Mouse (Mus musculus) small intestine, adult 2 months (tissue): ENCODE measurements around the gene Cnr2. TPM values are rescaled to one million over a fixed set of nuclear protein-coding genes. Genes with fewer than 3 reads are reported as not detected.

Source experiments
- H3K27ac ChIP-seq: fragments of 200-500 bp; 2 replicates; pipeline ENCODE4 v1.5.1; 2012; ENCODE audit warnings: low read depth, low read length, control low read depth, inconsistent platforms; ENCODE audit not compliant: insufficient read depth
- H3K27me3 ChIP-seq: fragments of 200-500 bp; 2 replicates; pipeline ENCODE4 v1.6.1; 2012; ENCODE audit warnings: mild to moderate bottlenecking, moderate library complexity, low read length, inconsistent platforms; ENCODE audit not compliant: control insufficient read depth, insufficient read depth
- H3K36me3 ChIP-seq: fragments of 200-500 bp; 2 replicates; pipeline ENCODE4 v1.6.1; 2012; ENCODE audit warnings: mild to moderate bottlenecking, low read length, control low read depth, inconsistent platforms; ENCODE audit not compliant: control insufficient read depth, insufficient read depth
- H3K4me1 ChIP-seq: fragments of 200-500 bp; 2 replicates; pipeline ENCODE4 v1.6.1; 2012; ENCODE audit warnings: low read length, inconsistent platforms, mixed read lengths; ENCODE audit not compliant: control insufficient read depth, insufficient read depth, insufficient read length
- H3K4me3 ChIP-seq: fragments of 200-500 bp; 2 replicates; pipeline ENCODE4 v1.5.1; 2012; ENCODE audit warnings: low read depth, mild to moderate bottlenecking, control low read depth, inconsistent platforms, low read length, moderate library complexity
- CTCF ChIP-seq: fragments of 200-500 bp; IDR thresholded peaks from 2 replicates; pipeline ENCODE4 v1.5.1; 2012; ENCODE audit warnings: low read depth, mild to moderate bottlenecking, control low read depth, inconsistent platforms, low read length, moderate library complexity, mixed read lengths; ENCODE audit not compliant: insufficient replicate concordance, insufficient read length; ENCODE audit errors: extremely low read depth
- POLR2A ChIP-seq: fragments of 200-500 bp; IDR thresholded peaks from 2 replicates; pipeline ENCODE4 v1.6.1; 2012; ENCODE audit warnings: low read depth, mild to moderate bottlenecking, control low read depth, inconsistent platforms, low read length, moderate library complexity
- WGBS: fragments of 180-500 bp; shearing (Covaris S2); methylation state at CpG from one replicate; pipeline ENCODE4 v1.1.7; 2018; 5-methylcytosine and 5-hydroxymethylcytosine counted together
- polyA plus RNA-seq: library from polyadenylated mRNA; depleted of rRNA; stranded (reverse); fragments of >200 nt; gene quantifications from 2 replicates; pipeline ENCODE4 v1.2.3, GENCODE M21; 2012

Cnr2 gene
- polyA plus RNA-seq, 1 experiment, result 1.1 TPM

GRCm38 (mm10) chr4:135896157-135896556 is 963 bp downstream of the Cnr2 start:
- 77% methylated on average over 6 of the region's 6 CpGs for WGBS
- Histone ChIP-seq H3K36me3 (no peaks in the 10 kb centered on the region), H3K4me1 (peaks cover 3% of the 10 kb centered on the region; the same call in 1 of the 2 replicates), H3K27me3 (no peaks in the 10 kb centered on the region), H3K4me3 (peak overlapping the region; percentile 37), H3K27ac (no peak overlapping the region)
- TF ChIP-seq POLR2A, result no peak
- no peak for TF ChIP-seq CTCF

GRCm38 (mm10) chr4:135898380-135899049 is 3.3 kb downstream of the Cnr2 start:
- 28% methylated on average over 9 of the region's 9 CpGs for WGBS
- peak overlapping the region; percentile 51 for H3K27ac ChIP-seq
- TF ChIP-seq POLR2A, result peak; percentile 34; the same call in 1 of the 2 replicates
- TF ChIP-seq CTCF, result no peak
- H3K36me3 ChIP-seq, result no peaks in the 10 kb centered on the region
- no peak overlapping the region for H3K4me3 ChIP-seq
- peaks cover 3% of the 10 kb centered on the region; the same call in 1 of the 2 replicates for H3K4me1 ChIP-seq
- no peaks in the 10 kb centered on the region for H3K27me3 ChIP-seq

- H3K27me3 ChIP-seq, result no peaks in the 10 kb centered on the region
- 80% methylated on average over 7 of the region's 7 CpGs for WGBS
- no peak for TF ChIP-seq POLR2A
- TF ChIP-seq CTCF, result no peak
- no peak overlapping the region; the same call in 1 of the 2 replicates for H3K27ac ChIP-seq
- H3K36me3 ChIP-seq, result no peaks in the 10 kb centered on the region
- H3K4me1 ChIP-seq, result peaks cover 3% of the 10 kb centered on the region; the same call in 1 of the 2 replicates
- no peak overlapping the region for H3K4me3 ChIP-seq
These were observed 3.9 kb downstream of the Cnr2 start for GRCm38 (mm10) chr4:135899050-135899448.

GRCm38 (mm10) chr4:135900008-135900407 is 4.8 kb downstream of the Cnr2 start:
- Histone ChIP-seq H3K36me3 (no peaks in the 10 kb centered on the region), H3K27me3 (no peaks in the 10 kb centered on the region), H3K4me3 (no peak overlapping the region), H3K4me1 (peaks cover 3% of the 10 kb centered on the region; the same call in 1 of the 2 replicates), H3K27ac (no peak overlapping the region)
- TF ChIP-seq POLR2A (no peak), CTCF (no peak)
- WGBS, result 81% methylated on average over 5 of the region's 5 CpGs

GRCm38 (mm10) chr4:135902606-135903242 is 7.5 kb downstream of the Cnr2 start:
- no peak overlapping the region for H3K4me3 ChIP-seq
- no peak overlapping the region for H3K27ac ChIP-seq
- TF ChIP-seq CTCF (no peak), POLR2A (no peak)
- WGBS, result 87% methylated on average over 4 of the region's 4 CpGs
- no peaks in the 10 kb centered on the region for H3K36me3 ChIP-seq
- H3K4me1 ChIP-seq, result peaks cover 3% of the 10 kb centered on the region; the same call in 1 of the 2 replicates
- H3K27me3 ChIP-seq, result no peaks in the 10 kb centered on the region

GRCm38 (mm10) chr4:135904810-135905209 is 9.6 kb downstream of the Cnr2 start:
- Histone ChIP-seq H3K27ac (no peak overlapping the region), H3K4me3 (no peak overlapping the region), H3K27me3 (no peaks in the 10 kb centered on the region), H3K36me3 (no peaks in the 10 kb centered on the region), H3K4me1 (peaks cover 5% of the 10 kb centered on the region)
- WGBS, result 44% methylated on average over 1 of the region's 1 CpGs
- no peak for TF ChIP-seq CTCF
- TF ChIP-seq POLR2A, result no peak

- Histone ChIP-seq H3K27ac (no peak overlapping the region), H3K27me3 (no peaks in the 10 kb centered on the region), H3K36me3 (no peaks in the 10 kb centered on the region), H3K4me3 (no peak overlapping the region), H3K4me1 (peaks cover 5% of the 10 kb centered on the region)
- TF ChIP-seq POLR2A (no peak), CTCF (no peak)
- 72% methylated on average over 3 of the region's 3 CpGs for WGBS
These were observed 11.4 kb downstream of the Cnr2 start for GRCm38 (mm10) chr4:135906633-135907032.
